Mouse (Mus musculus) hindlimb bud, embryonic 11.5 days (tissue): ENCODE data around the gene Ddx6.
"Not testable (repeated sequence)": the region's sequence is repeated elsewhere in the genome, so short reads cannot be mapped to it uniquely, and the experiment has no call there.

ENCODE experiments used
- DNase-seq: peaks from one replicate; pipeline ENCODE4 v3.0.0-alpha.2; 2012; ENCODE audit warnings: low read depth, low spot score; ENCODE audit errors: extremely low spot score

Ddx6 gene

GRCm38 (mm10) chr9:44593221-44593620, 11.5 kb upstream of the Ddx6 start:
- no peak for DNase-seq

GRCm38 (mm10) chr9:44593886-44594285, 10.8 kb upstream of the Ddx6 start:
- no peak for DNase-seq

- DNase-seq = no peak
These were observed 9.7 kb upstream of the Ddx6 start for GRCm38 (mm10) chr9:44594901-44595536.

GRCm38 (mm10) chr9:44595537-44595930, 9.2 kb upstream of the Ddx6 start:
- no peak for DNase-seq

- DNase-seq = no peak
These were observed 7.0 kb upstream of the Ddx6 start for GRCm38 (mm10) chr9:44597742-44598141.

- no peak for DNase-seq
These were observed 5.7 kb upstream of the Ddx6 start for GRCm38 (mm10) chr9:44598899-44599495.

GRCm38 (mm10) chr9:44599616-44600015, 5.1 kb upstream of the Ddx6 start:
- no peak for DNase-seq

GRCm38 (mm10) chr9:44600801-44601200, 3.9 kb upstream of the Ddx6 start:
- no peak for DNase-seq

GRCm38 (mm10) chr9:44602766-44603165, 1.9 kb upstream of the Ddx6 start:
- no peak for DNase-seq

- peak; percentile 64 for DNase-seq
These were observed 1.0 kb upstream of the Ddx6 start for GRCm38 (mm10) chr9:44603454-44604289.

- no peak for DNase-seq
These were observed 358 bp upstream of the Ddx6 start for GRCm38 (mm10) chr9:44604290-44604778.

- peak; percentile 24 for DNase-seq
These were observed 999 bp downstream of the Ddx6 start for GRCm38 (mm10) chr9:44605616-44606165.

GRCm38 (mm10) chr9:44606646-44607045, 2.0 kb downstream of the Ddx6 start:
- no peak for DNase-seq

GRCm38 (mm10) chr9:44607306-44607705, 2.6 kb downstream of the Ddx6 start:
- no peak for DNase-seq

GRCm38 (mm10) chr9:44610371-44610770, 5.7 kb downstream of the Ddx6 start:
- DNase-seq = no peak

- not testable (repeated sequence) for DNase-seq
These were observed 8.4 kb downstream of the Ddx6 start for GRCm38 (mm10) chr9:44613081-44613480.

GRCm38 (mm10) chr9:44621114-44621513, 16.4 kb downstream of the Ddx6 start:
- DNase-seq = no peak

GRCm38 (mm10) chr9:44624390-44624789, 19.7 kb downstream of the Ddx6 start:
- no peak for DNase-seq

- DNase-seq = no peak
These were observed 21.6 kb downstream of the Ddx6 start for GRCm38 (mm10) chr9:44626268-44626667.

GRCm38 (mm10) chr9:44637551-44638169, 33.0 kb downstream of the Ddx6 start:
- no peak for DNase-seq

GRCm38 (mm10) chr9:44638726-44639125, 34.0 kb downstream of the Ddx6 start:
- not testable (repeated sequence) for DNase-seq
